Mouse (Mus musculus) hindbrain, embryonic 15.5 days (tissue): ENCODE data around the gene Gsdma2. TPM values are rescaled to one million over a fixed set of nuclear protein-coding genes. Genes with fewer than 3 reads are reported as not detected.
A peak's percentile ranks its signal among the peaks of the same experiment; 100 is the strongest.
"Not testable (repeated sequence)": the region's sequence is repeated elsewhere in the genome, so short reads cannot be mapped to it uniquely, and the experiment has no call there.

Experiments
- ATAC-seq: fragments of 200-750 bp; cut with Nextera tagmentation; 2 replicates; pipeline ENCODE4 v1.8.0; 2017; ENCODE audit warnings: low read depth, moderate number of reproducible peaks, moderate TSS enrichment; ENCODE audit not compliant: low FRiP score
- H3K27ac ChIP-seq: fragments of 300-500 bp; sonication (generic); replicated peaks from 2 replicates; pipeline ENCODE4 v1.5.1; 2015; ENCODE audit warnings: mild to moderate bottlenecking, inconsistent platforms
- H3K27me3 ChIP-seq: fragments of 300-500 bp; sonication (generic); 2 replicates; pipeline ENCODE4 v1.6.1; 2015; ENCODE audit warnings: control low read depth, inconsistent platforms
- H3K36me3 ChIP-seq: fragments of 300-500 bp; sonication (generic); 2 replicates; pipeline ENCODE4 v1.6.1; 2015; ENCODE audit warnings: control low read depth, inconsistent platforms
- H3K4me1 ChIP-seq: fragments of 300-500 bp; sonication (generic); replicated peaks from 2 replicates; pipeline ENCODE4 v1.6.1; 2015; ENCODE audit warnings: control low read depth, inconsistent platforms
- H3K4me2 ChIP-seq: fragments of 300-500 bp; sonication (generic); 2 replicates; pipeline ENCODE4 v1.6.1; 2015; ENCODE audit warnings: moderate library complexity, mild to moderate bottlenecking, inconsistent platforms
- H3K4me3 ChIP-seq: fragments of 300-500 bp; sonication (generic); 2 replicates; pipeline ENCODE4 v1.5.1; 2015; ENCODE audit warnings: mild to moderate bottlenecking, inconsistent platforms
- H3K9ac ChIP-seq: fragments of 300-500 bp; sonication (generic); 2 replicates; pipeline ENCODE4 v1.6.1; 2015; ENCODE audit warnings: inconsistent platforms
- H3K9me3 ChIP-seq: fragments of 300-500 bp; sonication (generic); 2 replicates; pipeline ENCODE4 v1.6.1; 2016; ENCODE audit warnings: control low read depth, inconsistent platforms
- WGBS: fragments of 180-500 bp; shearing (Covaris S2); methylation state at CpG from one replicate; pipeline ENCODE4 v1.1.7; 2015; 5-methylcytosine and 5-hydroxymethylcytosine counted together
- polyA plus RNA-seq: library from polyadenylated mRNA; unstranded; fragments of >200 nt; fragmentation: Nextera tagmentation; extraction: Ambion mirVana; gene quantifications from 2 replicates; pipeline ENCODE4 v1.2.1, GENCODE M21; 2015

The Gsdma2 gene
- not detected in 2 replicates for polyA plus RNA-seq

GRCm38 (mm10) chr11:98646459-98646858, at the start of gene Gsdma2:
TSS of gene Gsdma2 (plus strand) at chr11:98646759.
- no peak within 1 kb of the TSS for H3K27ac ChIP-seq
- no peaks in the 10 kb centered on the region for H3K27me3 ChIP-seq
- no peak within 1 kb of the TSS for H3K9ac ChIP-seq
- no peak within 1 kb of the TSS for H3K4me2 ChIP-seq
- H3K9me3 ChIP-seq, result no peaks in the 10 kb centered on the region
- H3K4me1 ChIP-seq, result no peaks in the 10 kb centered on the region
- H3K36me3 ChIP-seq, result no peaks in the 10 kb centered on the region
- no peak for ATAC-seq
- WGBS, result 79% methylated on average over 2 of the region's 2 CpGs
- no peak within 1 kb of the TSS for H3K4me3 ChIP-seq

GRCm38 (mm10) chr11:98597363-98597762, 49.2 kb upstream of the Gsdma2 start:
- Histone ChIP-seq H3K27ac (no peak overlapping the region), H3K36me3 (no peaks in the 10 kb centered on the region), H3K9me3 (no peaks in the 10 kb centered on the region), H3K27me3 (peaks cover 13% of the 10 kb centered on the region), H3K9ac (no peak overlapping the region), H3K4me1 (peaks cover 5% of the 10 kb centered on the region; the same call in 1 of the 2 replicates), H3K4me2 (no peak overlapping the region), H3K4me3 (no peak overlapping the region)
- ATAC-seq, result no peak
- 42% methylated on average over 5 of the region's 6 CpGs for WGBS

DNA sequence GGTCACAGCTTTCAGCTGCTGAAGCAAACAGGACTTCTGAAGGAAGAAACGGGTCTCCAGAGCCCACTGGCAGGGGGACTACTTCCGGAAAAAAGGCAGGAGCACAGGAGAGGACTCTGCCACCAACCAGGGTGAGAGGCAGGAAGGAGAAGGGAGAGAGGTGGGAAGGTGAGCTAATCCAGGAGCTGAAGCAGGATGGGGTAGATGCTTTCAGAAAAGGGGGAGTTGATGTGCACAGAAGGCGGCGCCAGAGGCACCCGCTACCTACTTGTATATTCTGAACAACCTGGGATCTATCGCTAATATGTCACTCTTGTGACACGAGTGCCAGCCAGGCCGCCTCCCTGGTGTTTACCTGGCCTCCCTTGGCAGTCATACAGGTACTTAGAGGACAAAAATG, 48.6 kb upstream of the Gsdma2 start, which contains the start of gene Lrrc3c:
Gene Lrrc3c (plus strand): TSS at position 301 of the 400 bp plus-strand sequence.
- H3K4me1 ChIP-seq, result peaks cover 8% of the 10 kb centered on the region; the same call in 1 of the 2 replicates
- H3K9ac ChIP-seq, result no peak within 1 kb of the TSS
- no peaks in the 10 kb centered on the region for H3K9me3 ChIP-seq
- no peak within 1 kb of the TSS for H3K4me3 ChIP-seq
- 85% methylated on average over 8 of the region's 8 CpGs for WGBS
- no peak within 1 kb of the TSS for H3K27ac ChIP-seq
- H3K27me3 ChIP-seq, result peaks cover 13% of the 10 kb centered on the region
- no peak for ATAC-seq
- peak within 1 kb of the TSS; percentile 17; the same call in 1 of the 2 replicates for H3K4me2 ChIP-seq
- H3K36me3 ChIP-seq, result no peaks in the 10 kb centered on the region

GRCm38 (mm10) chr11:98598851-98599290, 47.7 kb upstream of the Gsdma2 start:
- H3K4me3 ChIP-seq, result no peak overlapping the region
- WGBS, result 57% methylated on average over 18 of the region's 18 CpGs
- H3K4me2 ChIP-seq, result peak overlapping the region; percentile 17; the same call in 1 of the 2 replicates
- H3K27me3 ChIP-seq, result peaks cover 13% of the 10 kb centered on the region
- H3K9ac ChIP-seq, result no peak overlapping the region
- H3K36me3 ChIP-seq, result no peaks in the 10 kb centered on the region
- peaks cover 8% of the 10 kb centered on the region; the same call in 1 of the 2 replicates for H3K4me1 ChIP-seq
- no peak for ATAC-seq
- H3K27ac ChIP-seq, result no peak overlapping the region
- no peaks in the 10 kb centered on the region for H3K9me3 ChIP-seq

DNA sequence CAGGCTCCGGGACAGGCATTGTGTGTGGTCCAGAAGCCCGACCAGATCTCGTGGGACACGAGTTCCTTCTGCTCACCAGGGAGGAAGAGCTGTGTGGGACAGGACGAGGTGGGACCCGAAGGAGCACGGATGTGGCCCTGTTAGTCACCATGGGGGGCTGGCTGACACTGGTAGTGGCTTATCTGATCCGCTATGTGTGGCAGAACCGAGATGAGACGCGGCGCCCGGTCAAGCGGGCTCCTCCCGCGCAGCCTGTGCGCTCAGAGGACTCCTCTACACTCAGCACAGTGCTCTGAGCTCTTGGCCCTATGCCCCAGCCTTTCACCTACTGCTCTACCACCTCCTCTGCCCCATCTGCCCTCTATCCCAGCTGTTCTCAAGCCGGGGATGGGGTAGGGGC, 47.3 kb upstream of the Gsdma2 start:
- Histone ChIP-seq H3K4me3 (no peak overlapping the region), H3K36me3 (no peaks in the 10 kb centered on the region), H3K4me1 (peaks cover 8% of the 10 kb centered on the region; the same call in 1 of the 2 replicates), H3K27me3 (peaks cover 13% of the 10 kb centered on the region), H3K9ac (no peak overlapping the region), H3K9me3 (no peaks in the 10 kb centered on the region), H3K4me2 (0 out of 2 replicates have a peak overlapping the region, but pooled peaks have one; percentile 17), H3K27ac (no peak overlapping the region)
- WGBS, result 39% methylated on average over 18 of the region's 18 CpGs
- ATAC-seq, result peak; percentile 30; the same call in 1 of the 2 replicates

GRCm38 (mm10) chr11:98602090-98602690, 44.4 kb upstream of the Gsdma2 start:
- peak overlapping the region; percentile 28 for H3K4me3 ChIP-seq
- peaks cover 8% of the 10 kb centered on the region; the same call in 1 of the 2 replicates for H3K4me1 ChIP-seq
- H3K27me3 ChIP-seq, result peaks cover 13% of the 10 kb centered on the region
- no peaks in the 10 kb centered on the region for H3K9me3 ChIP-seq
- ATAC-seq, result no peak
- no peaks in the 10 kb centered on the region for H3K36me3 ChIP-seq
- peak overlapping the region; percentile 56 for H3K4me2 ChIP-seq
- WGBS, result under 1% methylated on average over 20 of the region's 20 CpGs
- no peak overlapping the region for H3K27ac ChIP-seq
- H3K9ac ChIP-seq, result no peak overlapping the region

DNA sequence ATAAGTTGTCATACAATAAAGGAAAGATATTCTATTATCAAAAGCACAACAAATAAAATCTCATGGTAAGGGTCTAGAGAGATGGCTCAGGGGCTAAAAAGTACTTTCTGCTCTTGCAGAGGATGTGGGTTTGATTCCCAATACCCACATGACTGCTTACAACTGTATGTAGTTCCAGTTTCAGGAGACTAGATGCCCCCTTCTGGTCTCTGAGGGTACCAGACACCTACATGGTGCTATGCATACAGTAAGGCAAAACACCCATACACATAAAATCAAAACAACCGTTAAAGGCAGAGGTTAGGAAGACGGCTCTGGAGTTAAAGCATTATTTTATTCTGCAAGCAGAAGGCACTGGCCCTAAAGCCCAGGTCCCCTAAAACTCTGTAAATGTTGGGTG, 42.6 kb upstream of the Gsdma2 start:
- no peak overlapping the region for H3K4me2 ChIP-seq
- no peak for ATAC-seq

DNA sequence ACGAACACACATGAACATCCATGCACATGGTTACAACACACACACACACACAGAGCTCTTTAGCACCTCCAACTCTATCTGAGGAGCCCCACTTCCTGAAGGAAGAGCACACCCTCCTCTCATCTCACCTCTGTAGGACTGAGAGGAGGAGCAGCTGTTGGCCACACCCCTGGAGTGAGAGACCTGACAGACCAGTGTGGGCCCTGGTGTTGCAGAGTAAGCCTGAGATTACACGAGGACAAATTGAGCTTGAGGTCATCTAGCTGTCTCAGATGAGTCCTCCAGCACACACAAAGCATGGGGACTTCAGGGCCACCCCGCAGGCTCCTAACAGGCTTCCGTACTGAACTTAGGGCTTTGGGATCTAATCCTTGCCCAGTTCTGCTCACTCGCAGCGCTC, 41.6 kb upstream of the Gsdma2 start:
- H3K36me3 ChIP-seq, H3K4me1 ChIP-seq, H3K4me2 ChIP-seq, H3K9ac ChIP-seq, H3K4me3 ChIP-seq, H3K9me3 ChIP-seq, H3K27ac ChIP-seq, H3K27me3 ChIP-seq, ATAC-seq: not testable (repeated sequence)
- WGBS, result 72% methylated on average over 6 of the region's 6 CpGs

More for the DNA sequence above, 42.6 kb upstream of the Gsdma2 start:
- Histone ChIP-seq H3K36me3 (no peaks in the 10 kb centered on the region), H3K27ac (no peak overlapping the region), H3K4me1 (peaks cover 8% of the 10 kb centered on the region; the same call in 1 of the 2 replicates), H3K4me3 (no peak overlapping the region), H3K9ac (no peak overlapping the region), H3K9me3 (no peaks in the 10 kb centered on the region), H3K27me3 (peaks cover 10% of the 10 kb centered on the region)
- WGBS, result 85% methylated on average over 2 of the region's 2 CpGs

- Histone ChIP-seq H3K4me2 (no peak overlapping the region), H3K4me1 (peaks cover 8% of the 10 kb centered on the region; the same call in 1 of the 2 replicates), H3K9me3 (no peaks in the 10 kb centered on the region), H3K27me3 (peaks cover 3% of the 10 kb centered on the region; the same call in 1 of the 2 replicates), H3K27ac (no peak overlapping the region), H3K36me3 (no peaks in the 10 kb centered on the region), H3K9ac (no peak overlapping the region), H3K4me3 (no peak overlapping the region)
- WGBS, result 12% methylated on average over 3 of the region's 3 CpGs
- ATAC-seq, result no peak
These were observed 39.8 kb upstream of the Gsdma2 start for GRCm38 (mm10) chr11:98606763-98607162.

GRCm38 (mm10) chr11:98620791-98621190, 25.8 kb upstream of the Gsdma2 start:
- Histone ChIP-seq H3K9ac (no peak overlapping the region), H3K4me3 (no peak overlapping the region), H3K4me1 (no peaks in the 10 kb centered on the region), H3K4me2 (no peak overlapping the region), H3K27ac (no peak overlapping the region), H3K27me3 (no peaks in the 10 kb centered on the region), H3K9me3 (no peaks in the 10 kb centered on the region), H3K36me3 (no peaks in the 10 kb centered on the region)
- WGBS, result 96% methylated on average over 13 of the region's 13 CpGs
- ATAC-seq, result no peak

DNA sequence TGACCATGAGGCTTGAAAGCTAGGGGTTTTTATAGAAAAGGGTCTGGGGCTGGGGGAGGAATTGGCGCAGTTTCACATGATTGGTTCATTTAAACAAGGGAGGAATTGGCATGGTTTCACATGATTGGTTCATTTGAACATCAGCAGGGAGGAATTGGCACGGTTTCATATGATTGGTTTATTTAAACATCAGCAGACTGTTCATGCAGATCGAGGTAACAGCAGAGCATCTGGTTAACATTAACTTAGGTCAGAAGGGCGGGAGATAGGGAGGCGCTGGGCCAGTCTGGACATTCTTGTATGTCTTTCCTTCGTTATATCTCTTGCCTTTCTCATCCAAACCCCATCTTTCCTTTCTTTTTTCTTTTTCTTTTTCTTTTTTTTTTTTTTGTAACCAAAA, 22.6 kb upstream of the Gsdma2 start:
- H3K9ac ChIP-seq, ATAC-seq, H3K27me3 ChIP-seq, H3K4me1 ChIP-seq, H3K9me3 ChIP-seq, H3K36me3 ChIP-seq, H3K4me3 ChIP-seq, H3K27ac ChIP-seq, H3K4me2 ChIP-seq: not testable (repeated sequence)
- 83% methylated on average over 6 of the region's 6 CpGs for WGBS

DNA sequence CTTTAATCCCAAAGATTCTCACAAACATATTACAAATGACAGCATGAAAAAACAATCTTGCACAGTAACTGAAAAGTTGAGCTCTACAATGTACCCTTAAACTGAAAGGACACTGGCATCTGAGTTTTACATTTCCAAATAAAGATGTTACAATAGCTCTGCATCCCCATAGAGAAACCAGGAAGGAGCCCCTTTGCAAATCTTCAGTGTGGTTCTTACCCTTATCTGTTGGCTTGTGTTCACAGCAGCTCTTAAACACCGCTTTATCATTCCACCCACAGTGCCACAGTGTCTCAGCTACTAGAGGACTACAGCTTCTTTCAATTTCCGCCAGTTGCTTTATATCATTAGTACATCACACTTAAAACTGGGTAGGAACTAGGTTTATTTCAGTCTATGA, 22.2 kb upstream of the Gsdma2 start:
- not testable (repeated sequence) for ATAC-seq, H3K27me3 ChIP-seq, H3K4me3 ChIP-seq, H3K9me3 ChIP-seq, H3K36me3 ChIP-seq, H3K4me2 ChIP-seq, H3K27ac ChIP-seq, H3K4me1 ChIP-seq, H3K9ac ChIP-seq
- WGBS, result 93% methylated on average over 2 of the region's 2 CpGs
